Mouse (Mus musculus) frontal cortex, postnatal 10 days (tissue): ENCODE measurements around the gene Ikzf1.

Experiments
- DNase-seq, 2 experiments: peaks; one replicate each; pipeline ENCODE4 v3.0.0; 2022; ENCODE audit warnings: low spot score in 2 of 2, mixed read lengths in 1 of 2

Ikzf1 gene

GRCm38 (mm10) chr11:11725252-11725875 lies 40.6 kb downstream of the Ikzf1 start:
- DNase-seq: no peak

- no peak for DNase-seq
Observed at GRCm38 (mm10) chr11:11725876-11726525, 41.2 kb downstream of the Ikzf1 start.

- no peak for DNase-seq
Observed at GRCm38 (mm10) chr11:11726807-11727276, 42.0 kb downstream of the Ikzf1 start.

- DNase-seq: no peak
Observed at GRCm38 (mm10) chr11:11727936-11728556, 43.2 kb downstream of the Ikzf1 start.

DNA sequence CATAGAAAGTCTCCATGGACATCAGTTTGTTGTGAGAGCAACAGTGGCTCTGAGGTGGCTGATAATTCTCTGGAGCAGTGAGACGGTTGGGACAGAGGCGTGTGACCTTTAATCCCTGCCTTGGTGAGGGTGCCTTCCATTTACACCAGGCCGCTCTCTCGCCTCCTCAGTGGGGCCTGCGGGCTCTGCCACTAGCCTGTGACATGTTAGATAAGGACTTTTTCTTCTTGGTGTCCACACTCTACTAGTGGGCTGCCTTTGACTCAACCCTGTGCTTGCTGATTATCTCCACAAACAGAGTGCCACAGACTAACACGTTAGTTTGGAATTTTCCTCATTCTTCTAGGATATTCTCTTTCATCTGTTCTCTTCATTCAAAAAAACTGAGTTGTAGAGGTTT lies 44.4 kb downstream of the Ikzf1 start:
- no peak for DNase-seq

- DNase-seq: no peak
Observed at GRCm38 (mm10) chr11:11730062-11730461, 45.3 kb downstream of the Ikzf1 start.

DNA sequence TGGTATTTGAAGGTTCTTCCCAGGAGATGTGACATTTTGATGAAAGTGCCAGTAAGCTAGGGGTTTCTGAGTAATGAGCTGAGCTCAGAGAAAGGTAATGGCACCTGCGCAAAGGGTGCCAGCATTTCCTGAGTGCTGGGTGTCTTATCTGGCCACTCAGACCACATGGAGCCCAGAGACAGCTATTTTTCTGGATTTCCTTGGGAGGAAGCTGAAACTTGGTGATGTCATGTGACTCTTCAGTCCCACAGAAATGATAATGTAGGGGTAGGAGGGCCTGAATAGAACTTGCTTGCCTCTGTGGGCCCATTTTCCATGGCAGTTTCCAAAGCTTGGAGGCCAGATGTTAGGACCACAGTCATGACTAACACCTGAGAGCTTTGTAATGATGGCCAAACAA lies 46.9 kb downstream of the Ikzf1 start:
- no peak for DNase-seq

DNA sequence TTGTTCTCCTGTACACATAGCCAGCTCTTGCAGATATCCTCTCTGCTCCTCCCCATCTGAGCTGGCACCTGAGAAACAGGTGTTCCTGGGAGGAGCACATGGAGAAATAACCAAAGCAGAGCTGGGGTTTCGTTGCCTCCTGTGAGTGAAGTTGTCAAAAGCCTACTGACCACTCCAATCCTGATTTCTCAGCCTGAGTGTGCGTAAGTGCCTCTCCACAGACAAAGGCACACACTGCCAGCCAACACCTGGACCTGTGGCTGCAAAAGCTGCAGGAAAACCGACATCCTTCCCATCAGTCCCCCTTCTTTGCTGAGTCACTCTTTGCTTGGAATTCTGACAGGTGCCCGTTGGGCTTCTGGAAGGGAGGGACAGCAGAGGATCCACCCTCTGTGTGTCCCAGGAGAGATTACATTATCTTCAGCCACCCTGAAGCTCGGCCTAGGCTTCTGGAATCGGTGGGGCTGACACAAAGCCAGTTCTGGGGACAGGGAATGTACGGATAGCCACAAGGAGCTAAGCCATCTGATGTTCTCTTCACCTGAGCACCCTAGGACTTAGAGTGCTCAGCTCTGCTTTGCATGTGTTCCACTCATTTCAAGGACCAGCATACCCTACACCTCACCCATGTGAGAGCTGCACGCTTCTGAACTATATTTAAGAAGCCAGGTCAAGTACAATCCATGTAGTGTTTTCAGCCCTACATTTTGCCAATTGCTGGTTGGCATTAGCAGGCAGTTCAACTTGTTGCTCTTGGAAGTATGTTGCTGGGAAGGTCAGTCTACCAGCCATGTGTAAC lies 48.4 kb downstream of the Ikzf1 start:
- no peak for DNase-seq

DNA sequence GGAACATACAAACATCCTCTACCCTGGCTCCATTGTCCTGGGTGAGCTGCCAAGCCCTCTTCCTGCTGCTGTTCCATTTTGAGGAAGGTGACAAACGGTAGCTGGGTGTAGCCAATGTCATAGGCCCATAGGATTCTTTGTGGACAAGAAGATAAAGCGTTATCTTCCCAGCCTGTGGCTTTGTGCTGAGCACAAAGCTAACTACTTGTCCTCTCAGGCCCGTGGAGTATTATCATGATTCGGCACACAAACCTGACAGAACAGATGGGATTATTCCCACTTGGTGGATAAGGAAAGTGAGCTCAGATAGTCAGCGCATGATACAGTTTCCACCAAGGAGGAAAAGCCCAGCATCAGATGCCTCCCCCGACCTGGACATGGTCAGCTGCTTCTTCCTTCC lies 50.4 kb downstream of the Ikzf1 start:
- no peak for DNase-seq

- DNase-seq: no peak
Observed at GRCm38 (mm10) chr11:11736948-11737347, 52.1 kb downstream of the Ikzf1 start.

DNA sequence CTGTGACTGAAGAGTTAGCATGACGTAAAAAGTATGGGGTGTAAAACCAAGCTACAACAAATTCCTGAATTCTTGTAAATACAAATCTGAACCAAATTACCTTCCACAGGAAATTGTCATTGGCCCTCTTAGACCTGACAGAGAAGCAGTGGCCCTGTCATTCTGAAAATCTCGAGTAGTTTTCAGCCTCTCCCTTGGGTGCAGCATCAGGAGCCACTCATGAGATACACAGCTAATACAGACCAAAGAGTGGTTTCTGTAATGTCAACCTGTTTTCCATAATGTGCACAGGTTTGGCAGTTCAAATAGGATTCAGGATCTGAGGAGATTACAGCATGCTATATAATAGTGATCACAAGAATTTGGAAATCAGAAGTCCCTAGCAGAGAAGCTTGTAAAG lies 52.8 kb downstream of the Ikzf1 start:
- no peak for DNase-seq

GRCm38 (mm10) chr11:11739054-11739453 lies 54.3 kb downstream of the Ikzf1 start:
- DNase-seq: no peak

DNA sequence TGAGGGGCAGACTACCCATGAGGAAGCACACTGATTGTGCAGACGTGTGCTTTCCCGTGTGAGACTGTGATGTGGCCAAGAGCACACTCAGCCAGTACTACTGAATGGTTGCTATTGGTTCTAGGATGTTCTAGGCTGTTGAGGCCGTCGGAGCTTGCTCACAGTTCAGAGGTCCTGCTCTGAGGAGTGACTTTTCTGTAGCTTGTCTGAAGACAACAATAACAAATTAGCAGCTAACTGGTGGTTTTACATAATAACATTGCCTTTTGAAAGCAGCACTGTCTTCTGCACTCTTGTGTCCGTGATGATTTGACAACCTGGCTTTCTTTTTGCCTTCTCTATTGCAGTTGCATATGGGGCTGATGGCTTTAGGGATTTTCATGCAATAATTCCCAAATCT lies 55.8 kb downstream of the Ikzf1 start:
- DNase-seq: no peak

DNA sequence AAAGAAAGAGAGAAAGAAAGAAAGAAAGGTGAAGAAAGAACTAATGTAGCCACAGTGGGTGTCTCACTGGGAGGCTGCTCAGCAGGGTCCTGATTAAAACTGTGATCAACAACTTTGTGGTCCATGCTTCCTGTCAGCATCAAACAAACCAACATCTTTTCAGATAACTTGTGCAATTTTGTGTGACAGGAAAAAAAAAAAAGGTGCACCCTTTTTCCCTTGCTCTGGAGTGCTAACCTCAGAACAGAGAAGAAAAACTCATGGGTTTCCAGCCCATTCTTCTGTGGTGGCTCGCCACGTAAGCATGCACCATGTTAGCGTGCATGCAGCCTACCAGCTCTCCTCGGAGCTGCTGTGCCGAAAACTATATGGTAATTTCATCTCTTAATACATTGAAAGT lies 56.8 kb downstream of the Ikzf1 start:
- no peak for DNase-seq

DNA sequence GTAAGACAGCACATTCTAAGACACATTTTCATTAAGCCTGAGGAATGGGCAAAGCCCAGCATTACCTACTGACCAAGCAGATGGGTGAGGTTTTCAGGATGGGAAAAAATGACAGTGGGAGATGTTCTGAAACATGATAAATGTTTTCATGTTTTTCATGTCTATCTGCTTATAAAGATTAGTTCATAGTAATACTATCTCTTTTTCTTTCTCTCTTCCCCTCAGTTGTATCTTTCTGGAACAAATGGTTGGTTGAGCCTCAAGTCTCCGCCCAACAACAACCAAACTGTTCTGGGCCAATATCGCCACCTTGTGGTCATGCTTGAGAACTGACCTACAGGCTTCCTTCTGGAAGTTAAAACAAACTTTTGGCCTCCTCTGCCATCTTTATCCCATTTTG lies 57.8 kb downstream of the Ikzf1 start:
- DNase-seq: no peak

GRCm38 (mm10) chr11:11744222-11744621 lies 59.4 kb downstream of the Ikzf1 start:
- DNase-seq: no peak

- no peak for DNase-seq
Observed at GRCm38 (mm10) chr11:11751091-11751490, 66.3 kb downstream of the Ikzf1 start.

GRCm38 (mm10) chr11:11752859-11753258 lies 68.1 kb downstream of the Ikzf1 start:
- DNase-seq: no peak

GRCm38 (mm10) chr11:11758121-11758520 lies 73.3 kb downstream of the Ikzf1 start:
- no peak for DNase-seq

DNA sequence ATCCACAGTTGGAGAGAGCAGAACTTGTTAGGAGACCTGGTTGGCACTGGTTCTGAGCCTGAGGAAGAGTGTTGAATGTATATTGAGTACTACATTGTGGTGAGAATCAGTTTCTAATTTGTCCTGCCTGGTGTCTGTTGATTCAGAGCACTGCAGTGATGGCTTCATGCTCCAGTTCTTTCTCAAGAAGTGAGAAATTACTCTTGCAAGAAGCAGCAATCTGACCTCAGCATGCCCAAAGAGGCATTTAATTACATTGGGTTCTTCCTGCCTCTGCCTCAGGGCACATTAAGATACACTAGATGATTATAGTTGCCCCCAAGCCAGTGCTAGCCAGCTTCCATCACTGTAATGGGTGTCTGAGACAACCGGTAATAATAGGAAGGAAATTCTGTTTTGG lies 74.1 kb downstream of the Ikzf1 start:
- no peak for DNase-seq

DNA sequence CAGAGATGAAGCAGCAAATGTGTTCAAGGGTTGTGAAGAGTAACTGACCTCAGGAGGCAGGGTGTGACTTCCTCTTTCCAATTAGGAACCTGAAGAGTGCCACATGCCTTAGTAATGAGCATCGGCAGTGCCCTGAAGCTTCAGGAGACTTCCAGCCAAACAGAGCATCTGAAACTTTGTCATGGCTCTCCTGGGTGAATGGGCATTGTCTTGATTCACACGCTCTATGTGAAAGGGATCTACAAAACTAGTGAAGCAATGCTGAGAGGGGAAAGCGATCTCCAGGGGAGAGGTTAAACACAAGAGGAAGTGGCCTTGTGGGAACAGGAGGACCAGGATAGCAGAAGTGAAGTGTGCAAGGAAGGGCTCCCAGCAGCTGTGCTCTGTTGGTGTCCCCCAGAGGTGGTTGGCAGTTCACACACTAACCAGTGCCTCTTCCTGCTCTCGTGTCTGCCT lies 78.4 kb downstream of the Ikzf1 start:
- no peak for DNase-seq

GRCm38 (mm10) chr11:11765414-11765813 lies 80.6 kb downstream of the Ikzf1 start:
- no peak for DNase-seq
